8 mouse cellular contexts compared by ENCODE assay signal in the genomic region with DNA sequence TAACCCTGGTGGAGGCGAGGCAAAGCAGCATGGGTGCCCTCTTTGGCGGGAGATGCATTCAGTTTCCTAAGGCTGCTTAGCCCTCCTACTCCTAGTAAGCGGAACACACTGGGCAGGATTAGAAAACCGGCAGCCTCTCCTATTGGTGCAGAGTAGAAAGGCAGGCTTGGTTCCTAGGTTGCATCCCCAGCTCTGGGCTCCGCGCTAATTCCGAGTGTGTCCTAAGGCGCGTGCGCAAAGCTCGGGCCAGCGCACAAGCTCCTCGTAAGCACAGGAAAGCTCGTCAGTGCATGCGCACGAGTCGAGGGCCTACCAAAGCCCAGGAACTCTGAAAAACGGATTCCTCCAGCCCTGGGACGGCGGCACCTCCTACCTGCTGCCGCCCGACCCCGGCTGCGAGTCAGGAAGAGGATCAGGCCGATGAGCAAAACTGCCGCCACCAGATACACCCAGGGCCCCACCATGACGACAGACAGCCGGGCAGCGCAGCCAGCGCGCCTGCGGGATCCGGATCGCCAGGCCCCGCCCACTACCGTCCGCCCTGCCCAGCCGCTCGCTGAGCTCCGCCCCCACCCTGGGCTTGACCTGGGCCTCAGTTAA. TPM values are rescaled to one million over a fixed set of nuclear protein-coding genes. Genes with fewer than 3 reads are reported as not detected.
DNase-seq lines count a peak whose midpoint lies in the region; ATAC-seq and TF ChIP-seq lines count a peak whose summit lies in the region.

Ddrgk1 (minus strand) TSS at position 558 of the 600 bp plus-strand sequence.

- ATAC-seq in activated CD4-positive, CD25-positive, alpha-beta regulatory T cell, adult 4 months: peak; percentile 81

- H3K36me3 ChIP-seq in megakaryocyte, embryonic 14.5 days (replicated peaks; ENCODE audit: low read length): peaks cover 42% of the 10 kb centered on the region

- TF ChIP-seq CTCF in cortical plate, adult 2 months (IDR thresholded peaks at IDR 0.05; ENCODE audit: extremely low read depth, insufficient read depth, low read length): peak; percentile 21; the same call in 1 of the 2 replicates

- peak within 1 kb of the TSS; percentile 97 for H3K27ac ChIP-seq in cortical plate, adult 2 months (ENCODE audit: insufficient read depth, low read length)

- H3K27me3 ChIP-seq in megakaryocyte, embryonic 14.5 days (replicated peaks): no peaks in the 10 kb centered on the region

- H3K4me3 ChIP-seq in cortical plate, adult 2 months (ENCODE audit: insufficient read depth, low read length): peak within 1 kb of the TSS; percentile 39
- H3K4me3 ChIP-seq in megakaryocyte, embryonic 14.5 days (replicated peaks): peak within 1 kb of the TSS; percentile 94

- no peaks in the 10 kb centered on the region for H3K9me3 ChIP-seq in megakaryocyte, embryonic 14.5 days

- TF ChIP-seq POLR2A in cortical plate, adult 2 months (IDR thresholded peaks at IDR 0.05; ENCODE audit: extremely low read depth, insufficient read depth, low read length): peak; percentile 80; the same call in 1 of the 2 replicates

- H3K4me1 ChIP-seq in cortical plate, adult 2 months (ENCODE audit: control insufficient read depth, insufficient read depth, low read length): peaks cover 3% of the 10 kb centered on the region; the same call in 1 of the 2 replicates
- H3K4me1 ChIP-seq in megakaryocyte, embryonic 14.5 days: peaks cover 46% of the 10 kb centered on the region

- DNase-seq in gastrocnemius, adult 8-10 months (ENCODE audit: low spot score in 2 of 2): peak; percentile 86 to 89
- DNase-seq in hindlimb bud, embryonic 11.5 days (ENCODE audit: extremely low spot score, low read depth, low spot score): peak; percentile 90
- DNase-seq in left cerebral cortex, adult 8-10 months (ENCODE audit: low spot score in 2 of 2): peak; percentile 94 to 96
- peak; percentile 96 to 97 for DNase-seq in right cerebral cortex, postnatal 10 days (ENCODE audit: low spot score in 2 of 2)
- peak; percentile 89 for DNase-seq in urinary bladder, postnatal 25 days (ENCODE audit: low spot score)

RNA-seq across cellular contexts. Expression of gene Ddrgk1, which starts in this region (rescaled TPM):
- 100 to 1,000 TPM; 120 to 135 TPM for polyA plus RNA-seq in activated CD4-positive, CD25-positive, alpha-beta regulatory T cell, adult 4 months (2017; shearing (Covaris generic))
- polyA plus RNA-seq in cortical plate, adult 2 months (2012; rRNA removed): 102 and 109 TPM in 2 replicates
- total RNA-seq in gastrocnemius, adult 8-10 months (2022): 100 to 1,000 TPM; 120 to 153 (median 133) TPM
- 100 to 1,000 TPM; 106 to 118 (median 114) TPM for total RNA-seq in left cerebral cortex, adult 8-10 months (2022)
- polyA plus RNA-seq in megakaryocyte, embryonic 14.5 days (2012; ENCODE audit: insufficient read depth, low replicate concordance): 85.4 and 105 TPM in 2 replicates

Comparison
In these comparisons a context has a peak if more than half of its experiments do, and no peak if none do; other contexts are left out.
1. Peak in every context shown above with its lines: DNase-seq, ATAC-seq, H3K4me3 ChIP-seq and H3K27ac ChIP-seq.